Mouse (Mus musculus): ENCODE results near the gene Unc5c.

The Unc5c gene

DNA sequence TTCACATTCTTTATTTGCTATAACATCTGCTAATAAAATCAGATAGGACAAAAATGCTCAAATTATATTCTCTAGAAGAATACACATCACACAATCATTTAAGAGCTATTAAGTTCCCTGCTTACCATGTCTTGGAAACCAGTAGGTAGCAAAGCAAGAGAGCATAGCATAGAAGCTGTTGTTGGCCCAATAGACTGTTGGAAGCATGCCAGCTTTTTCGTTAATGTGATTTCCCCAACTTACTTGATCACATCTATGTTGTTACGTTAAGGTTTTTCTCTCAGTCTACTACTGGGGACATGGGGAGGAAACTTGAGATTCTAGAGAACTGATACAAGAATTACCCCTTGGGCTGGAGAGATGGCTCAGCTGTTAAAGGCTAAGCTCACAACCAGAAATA, 133.0 kb downstream of the Unc5c start:
- DNase-seq (ENCODE audit: low read depth, low spot score), result no peak

DNA sequence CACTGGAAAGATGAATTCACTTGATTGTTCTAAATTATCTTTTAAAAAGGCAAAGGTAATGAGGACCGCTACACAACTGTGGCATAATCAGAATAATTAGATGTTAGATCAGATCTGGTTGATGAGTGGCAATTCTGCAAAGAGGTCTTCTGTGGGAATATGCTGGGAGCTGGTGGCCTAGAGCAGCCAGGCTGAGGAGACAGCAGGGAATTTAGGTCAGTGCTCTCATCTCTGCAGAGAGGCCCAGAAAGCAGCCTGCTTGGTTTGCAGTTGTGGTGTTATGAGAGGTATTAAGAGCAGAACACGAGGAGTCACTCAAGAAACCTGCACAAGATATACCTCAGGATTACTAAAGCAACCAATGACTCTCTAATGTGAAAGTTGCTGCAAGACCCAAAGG, 133.9 kb downstream of the Unc5c start:
- DNase-seq (ENCODE audit: low read depth, low spot score), result no peak

- no peak for DNase-seq (ENCODE audit: low read depth, low spot score)
Measured at GRCm38 (mm10) chr3:141601072-141601549, 136.1 kb downstream of the Unc5c start.

DNA sequence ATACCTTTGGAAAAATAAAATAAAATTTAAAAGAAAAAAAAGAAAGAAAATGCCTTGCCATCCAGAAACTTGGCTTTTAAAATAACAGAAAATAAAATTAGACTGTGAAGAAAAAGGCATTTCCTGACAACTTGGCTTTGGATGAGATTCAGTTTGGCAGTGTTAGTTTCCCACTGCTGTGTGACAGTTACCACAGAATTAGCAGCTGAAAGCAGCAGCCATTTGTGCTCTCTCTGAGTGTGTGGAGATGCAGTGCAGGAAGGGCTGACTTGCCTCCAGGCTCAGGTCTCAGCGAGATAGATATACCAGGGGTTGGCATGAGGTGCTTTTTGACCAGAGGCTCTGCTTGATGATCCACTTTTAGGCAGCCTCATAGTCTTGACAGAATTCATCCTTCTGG, 151.7 kb downstream of the Unc5c start:
- DNase-seq (ENCODE audit: low read depth, low spot score), result no peak

- no peak for DNase-seq (ENCODE audit: low read depth, low spot score)
Measured at GRCm38 (mm10) chr3:141618675-141619074, 153.7 kb downstream of the Unc5c start.

GRCm38 (mm10) chr3:141621496-141621895, 156.5 kb downstream of the Unc5c start:
- no peak for DNase-seq (ENCODE audit: low read depth, low spot score)

- DNase-seq (ENCODE audit: low read depth, low spot score), result no peak
Measured at GRCm38 (mm10) chr3:141626935-141627638, 162.1 kb downstream of the Unc5c start.

DNA sequence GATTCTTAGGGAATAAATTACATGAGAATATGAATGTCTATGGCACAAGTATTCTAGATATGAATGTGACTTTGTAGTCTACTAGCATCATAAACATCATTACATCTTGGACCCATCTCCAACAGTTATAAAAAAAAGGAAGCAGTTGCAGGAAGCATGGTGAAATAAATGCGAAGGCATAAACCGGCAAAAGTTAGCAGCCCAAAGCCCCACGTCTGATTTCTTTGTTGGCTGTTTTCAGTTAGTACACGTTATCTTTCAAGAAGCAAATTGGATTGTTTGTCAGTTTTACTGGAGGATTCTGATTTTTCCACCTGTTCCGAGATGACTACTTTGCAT, 162.6 kb downstream of the Unc5c start:
- DNase-seq (ENCODE audit: low read depth, low spot score), result no peak

GRCm38 (mm10) chr3:141629431-141629830, 164.4 kb downstream of the Unc5c start:
- DNase-seq (ENCODE audit: low read depth, low spot score), result no peak

DNA sequence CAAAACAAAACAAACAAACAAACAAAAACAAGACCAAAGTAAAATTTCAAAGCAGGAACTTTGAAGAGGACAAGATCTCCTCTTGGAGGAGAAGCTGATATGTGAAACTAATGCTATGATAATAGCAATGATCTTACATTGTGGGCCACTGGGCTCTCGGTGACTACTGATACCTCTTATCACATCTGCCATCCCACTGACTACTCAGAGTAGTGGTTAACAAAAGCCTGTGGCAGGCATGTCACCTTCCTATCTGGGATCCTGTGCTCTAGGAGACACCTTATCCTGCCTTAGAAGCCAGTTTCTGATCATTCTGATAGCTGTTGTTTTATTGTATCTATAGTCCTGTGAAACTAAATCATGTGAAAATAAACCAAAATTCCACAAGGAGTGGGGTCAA, 172.9 kb downstream of the Unc5c start:
- no peak for DNase-seq (ENCODE audit: low read depth, low spot score)

- no peak for DNase-seq (ENCODE audit: low read depth, low spot score)
Measured at GRCm38 (mm10) chr3:141644264-141644663, 179.2 kb downstream of the Unc5c start.

GRCm38 (mm10) chr3:141646588-141646987, 181.6 kb downstream of the Unc5c start:
- no peak for DNase-seq (ENCODE audit: low read depth, low spot score)

- no peak for DNase-seq (ENCODE audit: low read depth, low spot score)
Measured at GRCm38 (mm10) chr3:141650658-141651057, 185.6 kb downstream of the Unc5c start.

DNA sequence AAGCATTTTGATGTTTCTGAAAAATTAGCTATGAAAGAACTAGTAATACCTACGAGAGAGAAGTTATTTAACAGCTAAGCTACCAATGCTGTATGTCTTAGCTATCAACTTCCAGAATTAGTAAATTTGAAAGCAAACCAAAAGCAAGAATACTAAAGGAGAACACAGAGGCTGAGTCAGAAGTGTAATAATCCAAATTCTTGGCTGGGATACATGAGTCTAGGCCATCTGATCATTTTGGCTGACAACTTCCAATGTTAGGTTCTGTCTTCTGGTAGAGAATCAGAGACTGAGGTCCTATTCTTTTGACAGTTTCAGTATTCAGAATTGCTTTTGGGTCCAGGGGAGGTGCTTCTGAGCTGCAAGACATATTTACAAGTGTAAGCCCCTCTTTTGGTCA, 188.9 kb downstream of the Unc5c start:
- no peak for DNase-seq (ENCODE audit: low read depth, low spot score)

- peak; percentile 7 for DNase-seq (ENCODE audit: low read depth, low spot score)
Measured at GRCm38 (mm10) chr3:141659041-141659789, 194.2 kb downstream of the Unc5c start.

GRCm38 (mm10) chr3:141660065-141661062, 195.3 kb downstream of the Unc5c start:
- no peak for DNase-seq (ENCODE audit: low read depth, low spot score)

DNA sequence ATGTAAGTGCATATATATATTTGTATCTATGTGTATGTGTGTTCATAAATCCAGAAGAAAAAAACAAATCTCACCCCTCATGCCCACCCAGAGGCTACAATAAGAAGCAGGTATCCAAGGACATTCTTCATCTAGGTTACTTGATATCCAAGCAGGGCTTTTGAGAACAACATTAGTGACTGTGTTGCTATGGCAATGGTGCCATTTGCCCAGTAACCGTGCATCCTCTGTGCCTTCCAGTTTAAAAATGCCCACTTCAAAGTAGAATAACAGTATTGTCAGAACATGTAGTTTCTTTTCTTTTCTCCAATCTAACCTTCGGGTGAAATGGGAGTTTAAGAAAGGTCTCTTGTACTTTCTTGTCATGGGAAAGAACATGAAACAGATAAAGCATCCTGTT, 224.1 kb downstream of the Unc5c start:
- DNase-seq (ENCODE audit: low read depth, low spot score), result no peak

- DNase-seq (ENCODE audit: low read depth, low spot score), result no peak
Measured at GRCm38 (mm10) chr3:141690676-141691075, 225.7 kb downstream of the Unc5c start.

DNA sequence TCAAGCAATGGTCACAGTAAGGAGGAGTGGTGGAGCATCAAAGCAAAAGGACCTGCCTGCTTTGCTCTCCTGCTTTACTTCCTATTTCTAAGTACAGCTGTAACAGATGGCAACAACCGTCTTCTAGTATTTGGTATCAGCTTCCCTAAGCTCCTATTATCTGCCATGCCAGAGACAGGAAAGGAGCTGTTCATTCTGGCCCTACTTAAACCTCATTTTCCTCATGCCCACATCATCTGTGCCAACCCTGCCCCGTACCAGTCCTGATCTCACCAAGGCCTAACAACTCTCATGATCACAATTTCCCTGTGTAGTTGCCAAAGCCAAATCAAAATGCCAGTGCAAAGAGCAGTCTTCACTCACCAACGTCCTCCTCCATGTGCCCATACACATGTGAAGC, 226.4 kb downstream of the Unc5c start:
- no peak for DNase-seq (ENCODE audit: low read depth, low spot score)

DNA sequence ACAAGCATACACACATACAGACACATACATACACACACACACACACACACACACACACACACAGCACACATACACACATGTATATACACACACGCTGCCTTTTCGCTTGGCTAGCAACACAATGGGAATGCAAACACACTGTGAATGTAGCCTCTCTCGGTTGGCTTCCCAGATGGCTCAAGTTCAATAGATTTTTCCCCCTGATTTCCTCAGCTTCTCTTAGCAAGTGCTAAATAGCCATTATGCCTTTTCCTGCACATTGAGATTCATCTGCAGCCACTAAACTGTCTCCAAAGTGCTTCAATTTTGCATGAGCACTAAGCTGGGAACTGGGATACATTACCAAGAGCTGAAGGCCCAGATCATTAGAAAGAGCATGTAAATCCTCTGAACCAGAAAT, 226.8 kb downstream of the Unc5c start:
- no peak for DNase-seq (ENCODE audit: low read depth, low spot score)

GRCm38 (mm10) chr3:141699177-141699576, 234.2 kb downstream of the Unc5c start:
- DNase-seq (ENCODE audit: low read depth, low spot score), result no peak

GRCm38 (mm10) chr3:141701381-141701909, 236.4 kb downstream of the Unc5c start:
- no peak for DNase-seq (ENCODE audit: low read depth, low spot score)

Data from forelimb bud, embryonic 11.5 days (tissue).